Mouse (Mus musculus): ENCODE measurements around the gene Igf2bp1. TPM values are rescaled to one million over a fixed set of nuclear protein-coding genes. Genes with fewer than 3 reads are reported as not detected.

The Igf2bp1 gene
- polyA plus RNA-seq, 1 experiment from 2014 or later: 4.3 TPM

GRCm38 (mm10) chr11:95994151-95994550 lies 11.6 kb downstream of the Igf2bp1 start:
- no peaks in the 10 kb centered on the region for H3K27me3 ChIP-seq (ENCODE audit: control insufficient read depth, insufficient read depth, low read length)
- WGBS: 93% methylated on average over 8 of the region's 8 CpGs
- no peak overlapping the region for H3K9ac ChIP-seq (ENCODE audit: low read length)
- no peak overlapping the region for H3K4me3 ChIP-seq (ENCODE audit: low read depth, low read length)
- no peaks in the 10 kb centered on the region for H3K9me3 ChIP-seq (ENCODE audit: control insufficient read depth, low read length)
- TF ChIP-seq EP300 (optimal IDR thresholded peaks at IDR 0.05) (no peak), CTCF (IDR thresholded peaks at IDR 0.05; ENCODE audit: low read depth) (peak; percentile 32)
- no peak for ATAC-seq (ENCODE audit: low FRiP score, low TSS enrichment)
- peaks cover 3% of the 10 kb centered on the region for H3K4me1 ChIP-seq (replicated peaks; ENCODE audit: control insufficient read depth, insufficient read depth)
- H3K36me3 ChIP-seq (ENCODE audit: control insufficient read depth, insufficient read depth, low read length): no peaks in the 10 kb centered on the region
- H3K4me2 ChIP-seq (replicated peaks; ENCODE audit: low read depth): no peak overlapping the region
- no peak overlapping the region for H3K27ac ChIP-seq (replicated peaks)
- DNase-seq (ENCODE audit: low spot score): no peak

GRCm38 (mm10) chr11:95990886-95991708 lies 14.6 kb downstream of the Igf2bp1 start:
- Histone ChIP-seq H3K4me3 (ENCODE audit: low read depth, low read length) (peak overlapping the region; percentile 60), H3K4me1 (replicated peaks; ENCODE audit: control insufficient read depth, insufficient read depth) (peaks cover 5% of the 10 kb centered on the region), H3K27me3 (ENCODE audit: control insufficient read depth, insufficient read depth, low read length) (no peaks in the 10 kb centered on the region), H3K36me3 (ENCODE audit: control insufficient read depth, insufficient read depth, low read length) (no peaks in the 10 kb centered on the region), H3K9ac (ENCODE audit: low read length) (peak overlapping the region; percentile 89), H3K4me2 (replicated peaks; ENCODE audit: low read depth) (peak overlapping the region; percentile 92), H3K27ac (replicated peaks) (peak overlapping the region; percentile 88), H3K9me3 (ENCODE audit: control insufficient read depth, low read length) (no peaks in the 10 kb centered on the region)
- ATAC-seq (ENCODE audit: low FRiP score, low TSS enrichment) (peak; percentile 53), DNase-seq (ENCODE audit: low spot score) (peak; percentile 74)
- no peak for TF ChIP-seq CTCF (IDR thresholded peaks at IDR 0.05; ENCODE audit: low read depth)
- TF ChIP-seq EP300 (optimal IDR thresholded peaks at IDR 0.05): no peak
- WGBS: 13% methylated on average over 42 of the region's 49 CpGs

- Histone ChIP-seq H3K36me3 (ENCODE audit: control insufficient read depth, insufficient read depth, low read length) (no peaks in the 10 kb centered on the region), H3K9ac (ENCODE audit: low read length) (no peak overlapping the region), H3K4me3 (ENCODE audit: low read depth, low read length) (peak overlapping the region; percentile 60), H3K9me3 (ENCODE audit: control insufficient read depth, low read length) (no peaks in the 10 kb centered on the region), H3K4me2 (replicated peaks; ENCODE audit: low read depth) (peak overlapping the region; percentile 92), H3K27me3 (ENCODE audit: control insufficient read depth, insufficient read depth, low read length) (no peaks in the 10 kb centered on the region), H3K4me1 (replicated peaks; ENCODE audit: control insufficient read depth, insufficient read depth) (peaks cover 5% of the 10 kb centered on the region), H3K27ac (replicated peaks) (peak overlapping the region; percentile 88; the same call in 1 of the 2 replicates)
- no peak for ATAC-seq (ENCODE audit: low FRiP score, low TSS enrichment)
- DNase-seq (ENCODE audit: low spot score): no peak
- TF ChIP-seq EP300 (optimal IDR thresholded peaks at IDR 0.05) (no peak), CTCF (IDR thresholded peaks at IDR 0.05; ENCODE audit: low read depth) (no peak)
- 70% methylated on average over 4 of the region's 4 CpGs for WGBS
These were observed 15.3 kb downstream of the Igf2bp1 start for GRCm38 (mm10) chr11:95990431-95990830.

GRCm38 (mm10) chr11:95989864-95990263 lies 15.9 kb downstream of the Igf2bp1 start:
- Histone ChIP-seq H3K27ac (replicated peaks) (0 out of 2 replicates have a peak overlapping the region, but pooled peaks have one; percentile 35), H3K9me3 (ENCODE audit: control insufficient read depth, low read length) (no peaks in the 10 kb centered on the region), H3K36me3 (ENCODE audit: control insufficient read depth, insufficient read depth, low read length) (no peaks in the 10 kb centered on the region), H3K4me2 (replicated peaks; ENCODE audit: low read depth) (no peak overlapping the region), H3K9ac (ENCODE audit: low read length) (no peak overlapping the region), H3K4me1 (replicated peaks; ENCODE audit: control insufficient read depth, insufficient read depth) (peaks cover 5% of the 10 kb centered on the region), H3K27me3 (ENCODE audit: control insufficient read depth, insufficient read depth, low read length) (no peaks in the 10 kb centered on the region), H3K4me3 (ENCODE audit: low read depth, low read length) (no peak overlapping the region)
- WGBS: 73% methylated on average over 8 of the region's 8 CpGs
- DNase-seq (ENCODE audit: low spot score) (no peak), ATAC-seq (ENCODE audit: low FRiP score, low TSS enrichment) (no peak)
- TF ChIP-seq CTCF (IDR thresholded peaks at IDR 0.05; ENCODE audit: low read depth) (no peak), EP300 (optimal IDR thresholded peaks at IDR 0.05) (no peak)

- Histone ChIP-seq H3K4me3 (ENCODE audit: low read depth, low read length) (no peak overlapping the region), H3K27me3 (ENCODE audit: control insufficient read depth, insufficient read depth, low read length) (no peaks in the 10 kb centered on the region), H3K4me1 (replicated peaks; ENCODE audit: control insufficient read depth, insufficient read depth) (peaks cover 5% of the 10 kb centered on the region), H3K9ac (ENCODE audit: low read length) (no peak overlapping the region), H3K4me2 (replicated peaks; ENCODE audit: low read depth) (no peak overlapping the region), H3K36me3 (ENCODE audit: control insufficient read depth, insufficient read depth, low read length) (no peaks in the 10 kb centered on the region), H3K9me3 (ENCODE audit: control insufficient read depth, low read length) (no peaks in the 10 kb centered on the region), H3K27ac (replicated peaks) (peak overlapping the region; percentile 63)
- WGBS: 25% methylated on average over 9 of the region's 9 CpGs
- DNase-seq (ENCODE audit: low spot score): peak; percentile 94
- TF ChIP-seq CTCF (IDR thresholded peaks at IDR 0.05; ENCODE audit: low read depth) (no peak), EP300 (optimal IDR thresholded peaks at IDR 0.05) (no peak)
- peak; percentile 74 for ATAC-seq (ENCODE audit: low FRiP score, low TSS enrichment)
These were observed 17.2 kb downstream of the Igf2bp1 start for GRCm38 (mm10) chr11:95988533-95988932.

GRCm38 (mm10) chr11:95987854-95988447 lies 17.8 kb downstream of the Igf2bp1 start:
- Histone ChIP-seq H3K9me3 (ENCODE audit: control insufficient read depth, low read length) (no peaks in the 10 kb centered on the region), H3K4me1 (replicated peaks; ENCODE audit: control insufficient read depth, insufficient read depth) (peaks cover 8% of the 10 kb centered on the region), H3K9ac (ENCODE audit: low read length) (no peak overlapping the region), H3K27ac (replicated peaks) (peak overlapping the region; percentile 63), H3K4me3 (ENCODE audit: low read depth, low read length) (no peak overlapping the region), H3K36me3 (ENCODE audit: control insufficient read depth, insufficient read depth, low read length) (no peaks in the 10 kb centered on the region), H3K4me2 (replicated peaks; ENCODE audit: low read depth) (no peak overlapping the region), H3K27me3 (ENCODE audit: control insufficient read depth, insufficient read depth, low read length) (no peaks in the 10 kb centered on the region)
- WGBS: 50% methylated on average over 6 of the region's 6 CpGs
- no peak; the same call in 1 of the 2 replicates for ATAC-seq (ENCODE audit: low FRiP score, low TSS enrichment)
- no peak for TF ChIP-seq EP300 (optimal IDR thresholded peaks at IDR 0.05)
- no peak for TF ChIP-seq CTCF (IDR thresholded peaks at IDR 0.05; ENCODE audit: low read depth)
- peak; percentile 34 for DNase-seq (ENCODE audit: low spot score)
